Mouse (Mus musculus) olfactory bulb, adult 2 months (tissue): ENCODE results near the gene Slc30a10.

Source experiments
- CTCF ChIP-seq: fragments of 200-500 bp; IDR thresholded peaks from 2 replicates; pipeline ENCODE4 v1.5.1; 2012; ENCODE audit warnings: low read depth, mild to moderate bottlenecking, low read length, moderate library complexity; ENCODE audit not compliant: insufficient read depth
- POLR2A ChIP-seq: fragments of 200-500 bp; IDR thresholded peaks from 2 replicates; pipeline ENCODE4 v1.6.1; 2012; ENCODE audit warnings: mild to moderate bottlenecking, low read depth, low read length, moderate library complexity; ENCODE audit not compliant: insufficient read depth

- TF ChIP-seq CTCF (no peak), POLR2A (no peak)
Measured at GRCm38 (mm10) chr1:185469551-185470021, 14.9 kb downstream of the Slc30a10 start.
